27 mouse cellular contexts compared by ENCODE assay signal in the genomic region with DNA sequence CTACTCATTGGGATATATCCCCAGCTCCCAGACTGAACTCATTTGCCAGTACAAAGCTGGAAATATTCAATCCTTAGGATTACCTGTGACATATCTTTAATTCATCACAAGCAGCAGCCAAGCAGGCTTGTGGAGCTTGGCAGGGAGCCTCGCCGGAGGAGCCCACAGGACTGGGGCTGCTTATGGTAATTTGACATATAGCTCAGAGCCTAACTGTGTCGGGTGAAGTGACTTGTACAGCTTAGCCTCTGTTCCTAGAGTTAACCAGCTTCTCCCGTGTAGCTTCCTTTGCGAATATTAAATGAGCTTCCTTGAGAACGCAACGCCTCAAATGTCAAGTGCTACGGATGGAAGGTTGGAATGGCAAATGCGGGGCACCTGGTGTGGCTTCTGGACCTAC. TPM values are rescaled to one million over a fixed set of nuclear protein-coding genes. Genes with fewer than 3 reads are reported as not detected.
DNase-seq lines count a peak whose midpoint lies in the region; ATAC-seq and TF ChIP-seq lines count a peak whose summit lies in the region.
"Had no signal": no experiment of that assay in that cellular context is flagged by ENCODE, and none has a peak within 500 bp of the region (broad histone marks: within the 10 kb centered on the region; RNA-seq: fewer than 3 reads in every experiment).

No protein-coding gene starts in this region.

- H3K9me3 ChIP-seq in hindbrain, postnatal 0 days (ENCODE audit: low read length): no peaks in the 10 kb centered on the region
- H3K9me3 ChIP-seq in hindbrain, embryonic 10.5 days: no peaks in the 10 kb centered on the region
- no peaks in the 10 kb centered on the region for H3K9me3 ChIP-seq in midbrain, embryonic 14.5 days (ENCODE audit: control insufficient read depth, low read length)
- H3K9me3 ChIP-seq: embryonic facial prominence, embryonic 12.5 days; forebrain, embryonic 12.5 days; forebrain, embryonic 15.5 days; G1E; heart, embryonic 10.5 days; heart, embryonic 13.5 days; hindbrain, embryonic 13.5 days had no signal

- no peak overlapping the region for H3K9ac ChIP-seq in hindbrain, postnatal 0 days (replicated peaks; ENCODE audit: low read length)
- H3K9ac ChIP-seq in midbrain, embryonic 14.5 days (replicated peaks; ENCODE audit: low read length): no peak overlapping the region
- H3K9ac ChIP-seq: embryonic facial prominence, embryonic 12.5 days; forebrain, embryonic 12.5 days; forebrain, embryonic 15.5 days; heart, embryonic 13.5 days; hindbrain, embryonic 13.5 days had no signal

- 65% methylated on average over 9 of the region's 9 CpGs for WGBS in hindbrain, postnatal 0 days
- WGBS in hindbrain, embryonic 10.5 days: 78% methylated on average over 9 of the region's 9 CpGs
- 37% methylated on average over 9 of the region's 9 CpGs for WGBS in midbrain, embryonic 14.5 days

- DNase-seq in hindbrain, postnatal 0 days (ENCODE audit: low spot score): no peak
- DNase-seq in hindbrain, embryonic 10.5 days (ENCODE audit: low spot score): no peak
- DNase-seq in brain, adult 2 months (ENCODE audit: low read depth, low spot score): peak; percentile 11
- peak; percentile 64 for DNase-seq in midbrain, embryonic 14.5 days
- DNase-seq in spleen, postnatal 36 days (ENCODE audit: low spot score in 2 of 2): no peak
- DNase-seq in adrenal gland, postnatal 14 days: no peak
- DNase-seq: adrenal gland, postnatal 10 days; B cell, adult 2 months; cerebellum, adult 18-20 months; cerebellum, adult 9-10 months; cerebellum, postnatal 14 days; gastrocnemius, postnatal 10 days; gastrocnemius, postnatal 36 days; heart, adult 2 months; heart, postnatal 14 days had no signal

- H3K4me1 ChIP-seq in hindbrain, postnatal 0 days (ENCODE audit: insufficient read depth, low read length): no peaks in the 10 kb centered on the region
- no peaks in the 10 kb centered on the region for H3K4me1 ChIP-seq in hindbrain, embryonic 10.5 days (replicated peaks)
- H3K4me1 ChIP-seq in midbrain, embryonic 14.5 days (ENCODE audit: control insufficient read depth, insufficient read depth, low read length): 0 out of 2 replicates have a peak, but pooled peaks cover 4% of the 10 kb centered on the region
- H3K4me1 ChIP-seq: embryonic facial prominence, embryonic 12.5 days; forebrain, embryonic 12.5 days; forebrain, embryonic 15.5 days; heart, embryonic 13.5 days; hindbrain, embryonic 13.5 days had no signal

- no peak overlapping the region for H3K27ac ChIP-seq in hindbrain, postnatal 0 days
- no peak overlapping the region for H3K27ac ChIP-seq in hindbrain, embryonic 10.5 days
- H3K27ac ChIP-seq in midbrain, embryonic 14.5 days (replicated peaks; ENCODE audit: low read depth, low read length): 0 out of 2 replicates have a peak overlapping the region, but pooled peaks have one; percentile 32
- H3K27ac ChIP-seq: embryonic facial prominence, embryonic 12.5 days; forebrain, embryonic 12.5 days; forebrain, embryonic 15.5 days; heart, adult 2 months; heart, embryonic 10.5 days; heart, embryonic 13.5 days; hindbrain, embryonic 13.5 days had no signal

- ATAC-seq in hindbrain, postnatal 0 days: no peak
- ATAC-seq in midbrain, embryonic 14.5 days (ENCODE audit: low FRiP score, low TSS enrichment): peak; percentile 64; the same call in 1 of the 2 replicates
- ATAC-seq: forebrain, embryonic 15.5 days; hindbrain, embryonic 16.5 days; inflammation-experienced regulatory T-cells, adult 6 months; intestine, embryonic 16.5 days; Patski had no signal

- no peaks in the 10 kb centered on the region for H3K27me3 ChIP-seq in hindbrain, postnatal 0 days (ENCODE audit: insufficient read depth, low read length)
- no peaks in the 10 kb centered on the region for H3K27me3 ChIP-seq in hindbrain, embryonic 10.5 days (ENCODE audit: insufficient read depth, poor library complexity, severe bottlenecking)
- H3K27me3 ChIP-seq in midbrain, embryonic 14.5 days (ENCODE audit: control insufficient read depth, insufficient read depth, low read length): no peaks in the 10 kb centered on the region
- H3K27me3 ChIP-seq: embryonic facial prominence, embryonic 12.5 days; forebrain, embryonic 12.5 days; forebrain, embryonic 15.5 days; heart, embryonic 13.5 days; hindbrain, embryonic 13.5 days had no signal

- H3K36me3 ChIP-seq in hindbrain, postnatal 0 days (ENCODE audit: insufficient read depth, low read length): no peaks in the 10 kb centered on the region
- H3K36me3 ChIP-seq in hindbrain, embryonic 10.5 days: no peaks in the 10 kb centered on the region
- H3K36me3 ChIP-seq in midbrain, embryonic 14.5 days (ENCODE audit: control insufficient read depth, insufficient read depth, low read length): no peaks in the 10 kb centered on the region
- H3K36me3 ChIP-seq: embryonic facial prominence, embryonic 12.5 days; forebrain, embryonic 12.5 days; forebrain, embryonic 15.5 days; G1E; heart, embryonic 10.5 days; heart, embryonic 13.5 days; hindbrain, embryonic 13.5 days had no signal

- no peak overlapping the region for H3K4me3 ChIP-seq in hindbrain, postnatal 0 days (ENCODE audit: low read length)
- no peak overlapping the region for H3K4me3 ChIP-seq in hindbrain, embryonic 10.5 days
- H3K4me3 ChIP-seq in midbrain, embryonic 14.5 days (replicated peaks; ENCODE audit: low read depth, low read length): no peak overlapping the region
- H3K4me3 ChIP-seq: embryonic facial prominence, embryonic 12.5 days; erythroblast, embryonic 14.5 days; forebrain, embryonic 12.5 days; forebrain, embryonic 15.5 days; heart, adult 2 months; heart, embryonic 10.5 days; heart, embryonic 13.5 days; hindbrain, embryonic 13.5 days had no signal

- no peak for TF ChIP-seq CTCF in hindbrain, postnatal 0 days (IDR thresholded peaks at IDR 0.05; ENCODE audit: low read depth)

- H3K4me2 ChIP-seq in hindbrain, postnatal 0 days (ENCODE audit: low read depth, low read length): 0 out of 2 replicates have a peak overlapping the region, but pooled peaks have one; percentile 3
- peak overlapping the region; percentile 24; the same call in 1 of the 2 replicates for H3K4me2 ChIP-seq in midbrain, embryonic 14.5 days (ENCODE audit: low read length)
- H3K4me2 ChIP-seq: embryonic facial prominence, embryonic 12.5 days; forebrain, embryonic 12.5 days; forebrain, embryonic 15.5 days; heart, embryonic 13.5 days; hindbrain, embryonic 13.5 days had no signal

RNA-seq across cellular contexts. Expression of gene Cnnm2, which starts 16.7 kb away (rescaled TPM):
- 45.7 and 47.2 TPM in 2 replicates for total RNA-seq in hindbrain, postnatal 0 days (2014; rRNA removed)
- 9.5 and 9.6 TPM in 2 replicates for polyA plus RNA-seq in hindbrain, postnatal 0 days (2015; fragmentation: Nextera tagmentation; extraction: Ambion mirVana)
- polyA plus RNA-seq in hindbrain, embryonic 10.5 days (2016; fragmentation: Nextera tagmentation; extraction: Ambion mirVana): 2.7 and 4.0 TPM in 2 replicates
- 7.9 and 8.1 TPM in 2 replicates for polyA plus RNA-seq in midbrain, embryonic 14.5 days (2014; fragmentation: Nextera tagmentation; extraction: Ambion mirVana)
- total RNA-seq in adrenal gland, postnatal 14 days (2021): 27.8 and 31.7 TPM in 2 replicates

RNA-seq across cellular contexts. Expression of gene As3mt, which starts 37.4 kb away (rescaled TPM):
- 16.0 and 19.0 TPM in 2 replicates for total RNA-seq in hindbrain, postnatal 0 days (2014; rRNA removed)
- 32.9 and 34.9 TPM in 2 replicates for polyA plus RNA-seq in hindbrain, postnatal 0 days (2015; fragmentation: Nextera tagmentation; extraction: Ambion mirVana)
- polyA plus RNA-seq in hindbrain, embryonic 10.5 days (2016; fragmentation: Nextera tagmentation; extraction: Ambion mirVana): 27.3 and 30.3 TPM in 2 replicates
- 38.8 and 42.5 TPM in 2 replicates for polyA plus RNA-seq in midbrain, embryonic 14.5 days (2014; fragmentation: Nextera tagmentation; extraction: Ambion mirVana)
- total RNA-seq in adrenal gland, postnatal 14 days (2021): 58.7 and 68.2 TPM in 2 replicates
- polyA plus RNA-seq: G1E had no signal

RNA-seq across cellular contexts. Expression of gene Borcs7, which starts 55.0 kb away (rescaled TPM):
- total RNA-seq in hindbrain, postnatal 0 days (2014; rRNA removed): 9.3 and 11.2 TPM in 2 replicates
- polyA plus RNA-seq in hindbrain, postnatal 0 days (2015; fragmentation: Nextera tagmentation; extraction: Ambion mirVana): 37.1 and 38.9 TPM in 2 replicates
- polyA plus RNA-seq in hindbrain, embryonic 10.5 days (2016; fragmentation: Nextera tagmentation; extraction: Ambion mirVana): 14.4 and 15.7 TPM in 2 replicates
- polyA plus RNA-seq in midbrain, embryonic 14.5 days (2014; fragmentation: Nextera tagmentation; extraction: Ambion mirVana): 21.6 and 23.3 TPM in 2 replicates
- total RNA-seq in adrenal gland, postnatal 14 days (2021): 15.2 and 15.8 TPM in 2 replicates

Comparison
In these comparisons a context has a peak if more than half of its experiments do, and no peak if none do; other contexts are left out.
1. DNase-seq: peak in brain, adult 2 months (single experiment) and midbrain, embryonic 14.5 days (single experiment); none in hindbrain, postnatal 0 days (single experiment), hindbrain, embryonic 10.5 days (single experiment), spleen, postnatal 36 days (0 of 2) and adrenal gland, postnatal 14 days (single experiment).